Mouse (Mus musculus): ENCODE data around the gene Zfp810. TPM values are rescaled to one million over a fixed set of nuclear protein-coding genes. Genes with fewer than 3 reads are reported as not detected.

Zfp810 gene
- total RNA-seq, 2 experiments from 2014 or later = 4.2 to 5.2 TPM

DNA sequence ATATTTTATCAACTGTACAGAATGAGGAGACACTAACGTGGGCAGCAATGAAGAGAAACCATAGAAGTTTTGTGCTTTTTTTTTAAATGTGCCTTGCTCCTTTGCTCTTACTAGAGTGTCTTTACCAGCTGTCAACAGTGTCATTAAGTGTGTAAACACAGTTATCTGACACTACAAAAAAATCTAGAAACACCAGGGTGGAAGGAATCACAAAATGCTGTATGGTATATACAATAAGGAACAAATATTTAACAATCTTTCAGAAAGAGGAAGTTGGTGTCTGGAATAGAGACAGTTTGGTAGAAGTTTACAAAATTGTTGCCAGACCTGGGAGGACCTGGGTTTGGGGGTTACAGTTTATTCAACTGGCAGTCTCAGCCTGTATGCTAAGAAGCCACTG lies 45.9 kb downstream of the Zfp810 start:
- no peak for DNase-seq (ENCODE audit: low spot score in 2 of 2)

DNA sequence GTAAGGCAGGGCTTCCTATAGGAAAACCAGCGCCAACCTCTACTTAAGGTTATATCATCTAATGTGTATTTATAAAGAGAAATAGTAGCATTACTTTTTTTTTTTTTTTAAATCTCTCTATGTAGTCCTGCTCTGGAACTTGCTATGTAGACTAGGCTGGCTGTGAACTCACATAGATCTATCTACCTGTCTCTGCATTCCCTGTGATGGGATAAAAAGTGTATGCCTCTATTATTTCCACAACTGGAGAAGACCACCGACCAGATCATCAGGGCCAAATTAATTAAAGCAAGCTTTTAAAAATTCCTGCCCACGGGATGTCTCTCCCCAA lies 47.4 kb downstream of the Zfp810 start:
- DNase-seq (ENCODE audit: low spot score in 2 of 2) = no peak

DNA sequence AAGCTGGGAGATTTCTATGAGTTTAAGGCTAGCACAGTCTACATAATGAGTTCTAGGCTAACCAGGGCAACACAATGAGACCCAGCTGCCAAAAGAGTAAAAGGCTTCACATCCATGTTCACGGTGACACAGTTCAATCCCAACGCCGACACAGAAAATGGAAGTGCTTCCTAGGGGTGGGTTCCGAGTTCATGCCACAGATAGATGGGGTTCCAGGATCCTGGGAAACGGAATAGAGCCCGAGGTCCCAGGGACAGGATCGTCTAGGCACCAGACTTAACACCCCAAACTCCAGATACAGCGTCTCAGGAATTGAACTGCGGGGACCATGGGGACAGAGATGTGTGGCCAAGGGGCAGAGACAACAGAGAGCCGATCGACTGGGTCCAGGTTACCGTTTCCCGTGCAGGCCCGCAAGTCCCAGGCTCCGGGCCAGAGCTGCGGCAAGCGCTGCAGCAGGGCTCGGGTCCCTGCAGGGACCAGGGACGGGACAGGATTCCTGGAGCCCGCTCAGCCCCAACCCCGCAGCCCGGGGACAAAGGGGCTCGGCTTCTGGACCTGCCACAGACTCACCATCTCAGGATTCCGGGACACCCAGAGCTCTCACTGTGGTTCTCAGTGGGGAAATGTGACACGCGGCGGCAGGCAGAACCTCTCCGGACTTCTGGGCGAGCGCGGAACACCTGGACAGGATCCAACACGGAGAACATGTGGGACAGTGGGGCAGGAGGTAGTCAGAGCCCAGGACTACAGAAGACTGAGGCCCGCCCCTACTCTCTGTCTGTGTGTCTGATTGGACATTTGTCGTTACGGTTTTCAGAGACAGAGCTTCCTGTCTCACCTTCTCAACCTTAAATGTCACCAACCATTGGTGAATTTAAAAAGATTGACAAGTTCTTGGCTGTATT lies 48.0 kb downstream of the Zfp810 start, which contains the start of gene Zfp599:
Zfp599 (minus strand) TSS at position 712 of the 908 bp plus-strand sequence.
- DNase-seq (ENCODE audit: low spot score in 2 of 2) = peak; percentile 23 to 58

DNA sequence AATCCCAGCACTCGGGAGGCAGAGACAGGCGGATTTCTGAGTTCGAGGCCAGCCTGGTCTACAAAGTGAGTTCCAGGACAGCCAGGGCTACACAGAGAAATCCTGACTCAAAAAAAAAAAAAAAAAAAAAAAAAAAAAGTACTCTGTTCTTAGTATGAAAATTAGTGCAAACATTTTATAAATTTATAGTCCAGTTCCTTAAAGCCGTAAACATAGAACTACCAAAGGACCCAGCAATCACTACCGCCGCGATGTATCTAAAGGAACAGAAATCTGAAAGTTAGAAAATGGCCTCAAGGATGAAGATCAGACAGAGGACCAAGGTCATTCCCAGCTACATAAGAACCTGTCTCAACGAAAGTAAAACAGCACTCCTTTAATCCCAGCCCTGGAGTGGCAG lies 48.7 kb downstream of the Zfp810 start:
- no peak for DNase-seq (ENCODE audit: low spot score in 2 of 2)

DNA sequence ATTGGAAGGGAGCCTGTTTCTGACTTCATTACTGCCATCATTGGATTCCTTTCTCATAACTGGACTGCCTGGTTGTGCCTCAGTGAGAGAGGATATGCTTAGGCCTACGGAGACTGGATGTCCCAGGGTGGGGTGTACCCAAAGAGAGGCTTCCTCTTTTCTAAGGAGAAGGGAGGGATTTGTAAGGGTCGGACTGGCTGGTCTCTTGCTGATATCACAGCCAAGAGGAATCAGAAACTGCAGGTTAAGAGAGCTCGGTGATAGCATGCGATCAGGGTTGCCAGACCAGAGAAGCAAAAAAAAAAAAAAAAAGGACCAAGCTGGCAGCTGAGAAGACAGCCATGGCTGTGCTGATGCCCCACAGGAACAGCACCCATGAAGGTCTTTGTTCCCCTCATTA lies 50.9 kb downstream of the Zfp810 start:
- DNase-seq (ENCODE audit: low spot score in 2 of 2) = no peak

DNA sequence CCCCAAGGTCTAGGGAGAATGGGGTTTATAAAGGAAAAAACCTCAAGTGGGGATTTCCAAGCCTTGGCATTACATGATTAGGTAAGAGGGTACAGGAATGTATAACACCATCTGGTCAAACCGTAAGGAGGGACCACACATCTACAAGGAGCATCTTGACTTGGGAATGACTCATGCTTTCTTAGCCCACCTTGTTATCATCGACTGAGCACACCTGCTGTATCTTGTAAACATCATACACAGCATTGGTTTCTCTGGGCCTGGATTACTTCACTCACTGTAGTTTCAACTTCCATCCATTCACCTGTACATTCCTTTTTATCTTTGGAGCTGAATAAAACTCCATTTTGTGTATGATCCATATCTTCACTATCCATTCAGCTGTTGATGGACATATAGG lies 63.2 kb downstream of the Zfp810 start:
- DNase-seq (ENCODE audit: low spot score in 2 of 2) = no peak

DNA sequence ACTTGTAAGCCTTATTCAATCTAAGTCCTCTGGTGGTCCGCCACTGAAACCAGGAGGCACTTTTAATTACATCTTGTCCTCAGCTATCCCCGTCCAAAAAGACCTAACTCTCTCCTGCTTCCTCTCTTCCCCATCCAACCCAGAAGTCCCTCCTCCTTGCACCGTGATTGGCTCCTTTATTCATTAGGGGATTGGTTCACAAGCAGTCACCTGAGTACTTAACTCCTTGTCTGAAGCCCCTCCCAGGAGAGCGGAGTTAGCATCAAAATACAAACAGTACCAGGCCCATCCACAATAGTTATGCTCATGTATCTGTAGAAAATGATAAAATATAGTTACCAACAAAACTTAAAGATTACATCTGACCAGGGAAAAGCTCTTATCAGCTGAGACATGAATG lies 67.4 kb downstream of the Zfp810 start:
- DNase-seq (ENCODE audit: low spot score in 2 of 2) = no peak

DNA sequence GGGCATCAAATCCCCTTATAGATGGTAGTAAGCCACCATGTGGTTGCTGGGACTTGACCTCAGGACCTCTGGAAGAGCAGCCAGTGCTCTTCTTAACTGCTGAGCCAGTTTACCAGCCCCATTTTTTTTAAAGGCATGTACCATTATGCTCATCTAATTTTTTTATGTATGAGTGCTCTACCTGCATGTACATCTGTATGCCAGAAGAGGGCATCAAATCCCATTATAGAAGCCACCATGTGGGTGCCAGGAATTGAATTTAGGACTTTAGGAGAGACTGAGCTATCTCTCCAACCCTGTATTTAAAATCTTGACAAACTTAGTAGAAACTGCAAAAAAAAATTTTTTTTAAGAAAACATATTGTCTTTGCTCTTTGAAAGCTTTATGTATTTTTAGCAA lies 76.9 kb downstream of the Zfp810 start:
- DNase-seq (ENCODE audit: low spot score in 2 of 2) = no peak

DNA sequence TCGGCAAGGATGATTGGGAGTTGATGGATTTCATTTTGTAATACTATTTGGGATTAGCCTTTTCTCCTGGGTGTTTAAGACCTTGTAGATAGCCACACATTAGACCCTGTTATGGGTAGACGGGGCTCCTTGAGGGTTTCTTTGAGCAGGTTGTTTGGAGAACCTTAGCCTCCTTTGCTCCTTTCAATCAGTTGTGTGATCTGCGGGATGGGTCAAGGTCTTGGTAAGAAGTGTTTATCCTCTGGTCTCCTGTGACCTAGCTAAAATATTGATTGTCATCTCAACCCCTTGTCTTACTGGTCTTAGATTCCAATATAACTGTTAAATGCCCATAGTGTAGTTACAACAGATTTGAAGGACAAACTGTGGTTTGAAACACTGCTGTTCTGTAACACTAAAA lies 77.4 kb downstream of the Zfp810 start:
- DNase-seq (ENCODE audit: low spot score in 2 of 2) = no peak

DNA sequence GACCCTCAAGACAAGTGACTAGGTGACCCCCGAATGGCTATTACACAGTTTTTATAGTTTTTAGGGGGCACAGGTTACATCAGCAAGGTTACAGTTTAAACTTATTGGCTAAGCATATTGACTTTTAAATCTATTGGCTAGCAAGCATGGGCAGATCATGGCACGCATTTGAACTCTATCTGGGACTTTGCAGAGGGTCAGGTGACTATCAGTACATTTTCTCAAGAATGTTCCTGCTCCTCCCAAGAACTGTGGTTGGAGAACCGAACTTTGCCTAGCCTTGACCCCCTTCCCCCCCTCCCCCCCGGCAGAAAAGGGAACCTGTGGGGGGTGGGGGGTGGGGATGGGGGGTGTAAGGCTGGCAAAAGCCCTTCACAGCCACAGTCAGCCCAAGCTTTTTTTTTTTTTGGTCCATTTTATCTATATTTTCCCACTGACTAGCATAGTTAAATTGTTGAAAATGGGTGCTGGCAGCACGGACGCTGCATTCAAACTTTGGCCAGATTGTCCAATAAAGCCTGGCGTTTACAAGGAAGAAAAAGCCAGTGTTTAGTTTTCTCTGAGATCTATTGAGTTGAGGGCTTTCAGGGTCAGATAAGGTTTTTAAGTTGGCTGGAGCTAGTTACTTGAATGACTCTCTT lies 77.9 kb downstream of the Zfp810 start:
- no peak for DNase-seq (ENCODE audit: low spot score in 2 of 2)

DNA sequence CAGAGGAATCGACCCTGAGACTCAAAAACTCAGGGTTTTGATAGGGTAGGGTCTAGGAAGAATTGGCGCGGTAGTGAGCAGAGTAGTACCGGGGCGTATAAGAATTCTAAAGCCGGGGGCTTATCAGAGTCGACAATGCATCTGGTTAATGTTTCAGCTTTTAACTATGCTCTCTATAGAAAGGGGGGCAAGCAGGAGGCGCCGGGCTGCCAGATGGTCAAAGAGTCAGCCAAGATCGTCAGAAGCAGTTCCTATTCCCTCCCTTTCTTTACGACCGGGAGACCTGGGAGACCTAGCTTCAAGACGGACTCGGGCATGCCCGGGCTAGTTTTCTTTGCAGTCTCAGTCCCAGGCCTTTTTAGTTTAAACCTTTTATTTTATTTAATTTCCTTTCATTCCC lies 80.6 kb downstream of the Zfp810 start:
- peak; percentile 32 to 58 for DNase-seq (ENCODE audit: low spot score in 2 of 2)

Other genes with a start within 250 kb of the Zfp810 start
- gene Gm49318, start 236.4 kb downstream of the Zfp810 start, total RNA-seq (2021) = under 1 TPM in 1 of 2 experiments, not detected in 1; 0.54 TPM
- 1 to 10 TPM; 5.6 to 7.4 TPM for gene Zfp653, start 236.3 kb downstream of the Zfp810 start, total RNA-seq (2021)
- gene Ecsit, start 222.2 kb downstream of the Zfp810 start, total RNA-seq (2021) = 10 to 100 TPM; 33.7 to 36.0 TPM
- gene Cnn1, start 208.4 kb downstream of the Zfp810 start, total RNA-seq (2021) = 1 to 10 TPM; 7.2 to 7.5 TPM
- gene Elof1, start 190.5 kb downstream of the Zfp810 start, total RNA-seq (2021) = 10 to 100 TPM; 54.4 to 54.9 TPM
- gene Acp5, start 171.9 kb downstream of the Zfp810 start, total RNA-seq (2021) = 1 to 10 TPM; 2.5 to 3.4 TPM
- gene Pigyl, start 150.8 kb downstream of the Zfp810 start, total RNA-seq (2021) = 10 to 100 TPM; 34.3 to 34.6 TPM
- gene Zfp872, start 119.6 kb downstream of the Zfp810 start, total RNA-seq (2021) = not detected
- gene Zfp809, start 81.9 kb downstream of the Zfp810 start, total RNA-seq (2021) = 10 to 100 TPM; 13.4 to 15.0 TPM
- under 1 TPM; 0.21 to 0.27 TPM for gene Zfp599, start 47.8 kb downstream of the Zfp810 start, total RNA-seq (2021)
- 10 to 100 TPM; 25.9 to 26.3 TPM for gene Anln, start 81.5 kb upstream of the Zfp810 start, total RNA-seq (2021)
- gene 9530077C05Rik, start 103.9 kb upstream of the Zfp810 start, total RNA-seq (2021) = under 1 TPM; 0.69 to 0.83 TPM
- gene Gm17545, start 146.6 kb upstream of the Zfp810 start, total RNA-seq (2021) = not detected
- 10 to 100 TPM; 36.1 to 38.4 TPM for gene Rp9, start 162.1 kb upstream of the Zfp810 start, total RNA-seq (2021)
- gene Bbs9, start 168.1 kb upstream of the Zfp810 start, total RNA-seq (2021) = 10 to 100 TPM; 14.0 to 17.5 TPM

All from gastrocnemius, postnatal 4 days (tissue).